Mouse (Mus musculus) right cerebral cortex, postnatal 14 days (tissue): ENCODE data around the gene Arhgef12.
"Not testable (repeated sequence)": the region's sequence is repeated elsewhere in the genome, so short reads cannot be mapped to it uniquely, and the experiment has no call there.

Experiments used
- DNase-seq: peaks from one replicate; pipeline ENCODE4 v3.0.0; 2022

Gene Arhgef12

GRCm38 (mm10) chr9:43107187-43107517 is at the start of gene Arhgef12:
Arhgef12 (minus strand) TSS chr9:43107239.
- no peak for DNase-seq

DNA sequence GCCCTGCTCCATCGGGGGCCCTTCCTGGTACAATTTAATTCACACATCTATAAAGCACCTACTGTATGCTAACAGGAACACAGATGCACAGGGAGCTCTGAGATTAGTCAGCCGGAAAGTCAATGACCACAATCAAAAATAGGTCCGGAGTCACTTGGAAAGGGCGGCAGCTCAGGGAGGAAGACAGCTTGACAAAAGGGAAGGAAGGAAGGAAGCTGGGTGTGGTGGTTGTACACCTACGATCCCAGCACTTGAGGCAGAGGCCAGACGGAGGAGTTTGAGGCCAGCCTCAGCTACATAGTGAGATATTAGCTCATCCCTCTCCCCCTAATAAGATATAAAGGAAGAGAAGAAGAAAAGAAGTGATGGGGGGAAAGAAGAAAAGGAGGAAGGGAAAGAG is 48.9 kb upstream of the Arhgef12 start:
- DNase-seq = no peak

DNA sequence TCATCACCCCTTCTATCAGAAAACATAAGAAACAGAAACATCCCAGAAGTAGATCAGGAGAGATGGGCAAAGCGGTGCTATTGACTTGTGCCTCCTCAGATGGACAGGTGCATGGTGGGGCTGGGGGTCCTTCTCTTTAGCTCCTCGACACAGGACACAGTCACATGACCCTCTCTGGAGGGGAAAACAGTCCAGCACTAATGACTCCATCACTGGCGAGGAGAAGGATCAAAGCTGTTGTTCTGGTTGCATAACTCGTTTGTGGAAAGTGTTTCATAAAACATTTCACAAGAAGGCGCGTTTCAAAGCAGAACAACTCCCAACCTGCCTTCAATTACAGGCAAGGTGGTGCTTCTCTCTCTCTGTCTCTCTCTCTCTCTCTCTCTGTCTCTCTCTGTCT is 44.7 kb upstream of the Arhgef12 start:
- no peak for DNase-seq

GRCm38 (mm10) chr9:43150957-43151356 is 43.9 kb upstream of the Arhgef12 start:
- no peak for DNase-seq

- peak; percentile 53 for DNase-seq
Observed at GRCm38 (mm10) chr9:43150075-43150474, 43.0 kb upstream of the Arhgef12 start.

DNA sequence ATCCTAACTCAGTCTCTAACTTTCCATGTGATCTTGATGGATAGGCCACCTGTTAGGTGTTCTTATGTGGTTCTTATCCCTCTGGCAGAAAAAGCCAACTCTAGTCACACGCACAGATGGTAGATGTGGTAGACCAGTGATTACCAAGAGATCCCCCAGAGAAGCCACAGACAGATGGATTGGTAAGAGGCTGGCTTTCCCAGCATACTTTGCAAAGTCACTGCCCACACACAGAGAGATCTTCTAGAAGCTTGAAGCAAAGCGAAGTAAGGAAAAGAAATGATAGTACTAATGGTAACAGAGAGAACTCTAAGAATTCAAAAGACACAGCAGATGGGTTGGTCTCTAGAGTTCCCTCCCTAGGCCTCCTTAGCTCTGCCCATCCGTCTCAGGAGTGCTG is 42.5 kb upstream of the Arhgef12 start:
- DNase-seq = no peak

DNA sequence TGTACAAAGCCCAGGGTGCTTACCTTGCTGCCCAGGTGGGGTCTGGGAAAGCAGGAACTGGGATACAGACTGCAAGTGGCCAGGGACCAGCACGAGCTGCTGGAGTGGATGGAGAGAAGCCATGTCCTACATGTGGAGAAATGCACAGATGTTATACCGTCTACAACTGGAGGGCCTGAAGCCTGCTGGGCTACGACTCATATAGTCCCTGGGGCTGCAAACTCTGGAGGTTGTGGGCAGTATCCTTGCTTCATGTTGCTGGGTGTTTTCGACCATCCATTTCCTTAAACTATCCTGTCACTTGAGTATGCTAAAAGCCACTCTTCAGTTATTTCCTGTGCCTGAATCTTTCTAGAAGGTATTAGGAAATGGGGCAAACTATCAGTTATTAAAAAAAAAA is 38.2 kb upstream of the Arhgef12 start:
- no peak for DNase-seq

- DNase-seq = no peak
Observed at GRCm38 (mm10) chr9:43144206-43144810, 37.3 kb upstream of the Arhgef12 start.

DNA sequence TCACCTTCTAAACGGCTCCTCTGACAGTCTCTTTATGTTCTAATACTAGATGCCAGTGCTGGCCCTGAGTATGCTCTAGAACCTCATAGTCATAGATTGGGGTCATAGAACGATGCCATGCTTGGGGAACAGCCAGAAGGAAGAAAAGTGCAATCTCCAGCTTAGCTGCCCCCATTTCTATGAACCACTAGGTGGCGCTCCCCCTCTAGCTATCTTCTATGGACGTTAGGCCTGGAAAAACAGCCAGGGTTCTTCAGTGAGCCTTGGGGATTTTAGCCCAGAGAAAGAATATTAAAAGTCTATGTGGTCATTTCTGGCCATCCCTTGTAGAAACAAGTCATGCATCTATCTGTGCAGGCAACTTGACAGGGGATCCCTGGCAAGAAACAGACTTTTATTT is 34.8 kb upstream of the Arhgef12 start:
- peak; percentile 79 for DNase-seq

GRCm38 (mm10) chr9:43133525-43133924 is 26.5 kb upstream of the Arhgef12 start:
- peak; percentile 33 for DNase-seq

- no peak for DNase-seq
Observed at GRCm38 (mm10) chr9:43132380-43132779, 25.3 kb upstream of the Arhgef12 start.

DNA sequence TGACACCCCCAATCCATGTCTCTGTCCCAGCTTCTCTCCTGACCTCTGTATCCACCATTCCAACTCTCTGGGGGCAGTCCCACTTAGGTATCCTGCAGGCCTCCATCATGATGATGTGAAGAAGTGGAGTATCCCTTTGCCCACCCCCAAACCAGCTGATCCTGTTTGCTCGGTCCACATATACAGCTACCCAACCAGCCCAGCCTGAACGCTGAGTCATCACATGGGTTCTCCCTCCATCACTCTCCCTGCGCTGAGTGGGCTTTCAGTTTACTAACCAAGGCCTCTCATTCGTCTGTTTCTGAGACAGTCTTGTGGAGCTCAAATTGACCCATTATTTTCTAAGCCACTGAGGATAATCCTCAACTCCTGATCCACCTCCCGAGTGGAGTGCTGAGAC is 24.9 kb upstream of the Arhgef12 start:
- DNase-seq = no peak

- DNase-seq = no peak
Observed at GRCm38 (mm10) chr9:43130684-43131083, 23.6 kb upstream of the Arhgef12 start.

- DNase-seq = no peak
Observed at GRCm38 (mm10) chr9:43127101-43127787, 20.2 kb upstream of the Arhgef12 start.

- no peak for DNase-seq
Observed at GRCm38 (mm10) chr9:43122379-43122778, 15.3 kb upstream of the Arhgef12 start.

DNA sequence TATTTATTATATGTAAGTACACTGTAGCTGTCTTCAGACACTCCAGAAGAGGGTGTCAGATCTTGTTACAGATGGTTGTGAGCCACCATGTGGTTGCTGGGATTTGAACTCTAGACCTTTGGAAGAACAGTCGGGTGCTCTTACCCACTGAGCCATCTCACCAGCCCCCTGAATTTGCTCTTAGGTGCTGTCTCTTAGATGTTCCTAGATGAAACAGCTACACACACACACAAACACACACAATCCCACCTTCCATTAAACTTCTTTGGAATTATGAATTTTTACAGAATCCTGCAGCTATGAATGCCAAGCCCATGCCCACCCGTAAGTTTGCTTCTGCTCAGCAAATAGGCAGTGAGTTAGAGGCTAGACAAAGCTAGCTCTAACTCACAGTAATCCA is 14.9 kb upstream of the Arhgef12 start:
- DNase-seq = not testable (repeated sequence)

- no peak for DNase-seq
Observed at GRCm38 (mm10) chr9:43116997-43117336, 9.9 kb upstream of the Arhgef12 start.

DNA sequence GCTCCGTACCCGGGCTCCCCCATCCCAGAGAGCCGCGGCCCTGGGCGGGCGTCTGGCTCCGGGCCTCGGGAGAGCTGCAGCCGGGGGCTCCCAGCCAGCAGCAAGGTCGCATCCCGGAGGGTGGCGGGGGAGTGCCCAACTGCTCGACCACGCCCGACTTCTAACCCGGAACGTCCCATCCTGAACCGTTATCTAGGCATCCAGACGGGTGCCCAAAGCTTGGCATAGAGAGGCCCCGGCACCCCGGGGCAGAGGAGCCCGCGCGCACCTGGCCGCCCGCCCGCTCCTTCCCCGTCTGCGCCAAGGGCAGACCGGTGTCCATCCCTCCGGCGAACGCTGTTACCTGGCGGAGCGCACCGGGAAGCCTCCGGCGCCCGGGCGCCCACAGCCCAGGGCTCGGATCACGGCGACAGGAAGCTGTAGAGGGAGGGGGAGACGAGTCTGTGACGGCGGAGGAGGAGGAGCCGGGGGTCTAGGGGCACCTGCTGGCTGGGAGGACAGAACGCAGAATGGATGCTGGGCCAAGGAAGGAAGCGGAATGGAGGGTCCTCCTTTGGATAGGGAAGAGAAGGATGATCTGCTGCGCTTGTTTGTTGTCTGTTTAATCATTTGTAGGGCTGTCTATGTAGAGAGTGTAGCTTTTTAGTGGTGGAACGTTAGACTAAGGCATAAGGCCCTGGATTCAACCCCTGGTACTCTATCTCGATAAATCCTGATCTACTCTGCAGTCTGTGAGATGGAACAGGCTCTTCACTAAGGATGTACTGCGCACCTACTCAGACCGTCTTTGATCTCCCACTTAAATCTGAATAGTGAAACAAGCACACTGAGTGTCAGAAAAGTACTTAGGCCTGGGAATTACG is 9.3 kb upstream of the Arhgef12 start, which contains the start of gene Tmem136:
TSS of gene Tmem136 (minus strand) at position 437 of the 863 bp plus-strand sequence.
- peak; percentile 68 for DNase-seq

GRCm38 (mm10) chr9:43115431-43116133 is 8.5 kb upstream of the Arhgef12 start:
- no peak for DNase-seq

DNA sequence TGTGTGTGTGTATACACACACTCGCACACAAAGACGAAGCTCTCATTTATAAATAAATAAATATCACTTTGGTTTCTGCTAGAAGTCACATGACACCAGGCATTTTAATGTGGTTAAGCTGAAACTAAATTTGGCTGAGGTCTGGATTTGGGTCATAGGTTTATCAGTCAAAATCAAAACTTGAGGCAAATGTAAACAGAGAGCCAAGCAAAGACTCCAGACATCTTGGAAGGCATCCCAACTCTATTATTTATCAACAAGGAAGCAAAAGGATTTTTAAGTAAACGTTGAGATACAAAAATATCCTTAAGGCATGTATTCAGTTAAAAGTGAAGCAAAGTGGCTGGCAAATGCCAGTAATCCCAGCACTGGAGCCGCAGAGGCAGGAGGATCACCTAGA is 7.8 kb upstream of the Arhgef12 start:
- no peak for DNase-seq

DNA sequence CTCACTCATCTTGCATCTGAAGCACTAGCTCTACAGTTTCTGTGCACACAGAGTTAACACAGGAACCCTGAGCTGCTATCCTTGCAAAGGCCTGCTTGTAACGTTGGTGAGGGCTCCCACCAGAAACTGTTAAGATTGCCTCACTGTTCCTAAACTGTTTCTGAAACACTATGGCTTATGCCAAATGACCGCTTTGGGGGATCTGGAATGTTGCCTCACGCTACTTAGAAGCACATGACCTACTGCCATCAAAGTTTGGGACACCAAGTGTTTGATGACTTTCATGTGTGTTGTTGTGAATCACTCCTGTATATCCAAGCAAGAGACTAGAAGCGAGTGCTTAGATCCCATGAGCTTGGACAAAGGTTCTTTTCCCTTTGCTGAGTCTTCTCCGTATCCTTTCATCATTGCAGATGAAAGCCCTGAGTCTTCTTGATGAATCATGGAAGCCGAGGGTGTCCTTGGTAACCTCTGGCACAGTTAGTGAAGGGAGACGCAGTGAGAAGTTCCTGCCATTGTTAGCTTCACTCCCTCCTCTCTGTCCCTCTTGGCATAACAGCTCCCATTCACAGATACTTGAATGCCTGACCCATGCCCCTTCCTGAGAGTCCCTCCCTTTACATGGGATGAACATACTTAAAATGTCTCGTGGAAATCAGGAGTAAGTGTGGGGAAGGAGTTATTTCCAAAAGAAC is 3.4 kb upstream of the Arhgef12 start:
- DNase-seq = no peak

DNA sequence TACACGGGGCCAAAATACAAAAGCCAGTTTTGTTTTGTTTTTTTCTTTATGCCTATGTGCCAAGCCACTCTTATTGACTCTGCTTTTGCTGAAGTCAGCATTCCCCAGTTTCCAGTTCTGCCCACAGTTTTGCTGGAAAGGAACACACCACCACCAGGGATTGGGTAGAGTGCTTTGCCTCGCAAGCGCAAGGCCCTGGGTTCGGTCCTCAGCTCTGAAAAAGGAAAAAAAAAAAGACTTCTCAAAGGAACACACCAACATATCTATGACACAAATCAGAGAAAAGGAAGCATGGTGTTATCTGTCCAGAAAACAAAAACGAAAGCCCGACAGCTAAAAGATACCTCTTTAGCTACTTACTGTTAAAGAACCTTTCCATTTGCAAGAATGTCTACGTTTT is 2.1 kb upstream of the Arhgef12 start:
- DNase-seq = no peak

DNA sequence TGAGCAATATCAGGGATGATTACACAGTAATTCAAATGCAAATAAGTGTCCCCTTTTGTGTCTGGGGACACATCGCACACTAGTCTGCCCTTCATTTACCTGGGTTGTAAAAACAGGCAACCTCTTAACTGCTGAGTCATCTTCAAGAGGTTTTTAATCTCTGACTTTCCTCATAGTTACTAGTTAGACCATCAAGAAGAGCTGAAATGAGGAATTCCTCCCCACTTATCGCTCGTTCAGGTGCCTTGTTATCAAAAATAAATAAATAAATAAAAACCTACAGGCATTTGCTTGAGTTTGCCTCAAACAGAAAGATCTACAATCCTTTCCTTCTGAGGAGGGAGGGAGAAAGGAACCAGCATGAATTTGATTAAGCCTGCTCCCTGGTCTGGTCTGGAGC is 1.7 kb upstream of the Arhgef12 start:
- no peak for DNase-seq
